Mouse (Mus musculus) right cerebral cortex, postnatal 14 days (tissue): ENCODE results near the gene Poc1a.

Source experiments
- DNase-seq: peaks from one replicate; pipeline ENCODE4 v3.0.0; 2022

Gene Poc1a

DNA sequence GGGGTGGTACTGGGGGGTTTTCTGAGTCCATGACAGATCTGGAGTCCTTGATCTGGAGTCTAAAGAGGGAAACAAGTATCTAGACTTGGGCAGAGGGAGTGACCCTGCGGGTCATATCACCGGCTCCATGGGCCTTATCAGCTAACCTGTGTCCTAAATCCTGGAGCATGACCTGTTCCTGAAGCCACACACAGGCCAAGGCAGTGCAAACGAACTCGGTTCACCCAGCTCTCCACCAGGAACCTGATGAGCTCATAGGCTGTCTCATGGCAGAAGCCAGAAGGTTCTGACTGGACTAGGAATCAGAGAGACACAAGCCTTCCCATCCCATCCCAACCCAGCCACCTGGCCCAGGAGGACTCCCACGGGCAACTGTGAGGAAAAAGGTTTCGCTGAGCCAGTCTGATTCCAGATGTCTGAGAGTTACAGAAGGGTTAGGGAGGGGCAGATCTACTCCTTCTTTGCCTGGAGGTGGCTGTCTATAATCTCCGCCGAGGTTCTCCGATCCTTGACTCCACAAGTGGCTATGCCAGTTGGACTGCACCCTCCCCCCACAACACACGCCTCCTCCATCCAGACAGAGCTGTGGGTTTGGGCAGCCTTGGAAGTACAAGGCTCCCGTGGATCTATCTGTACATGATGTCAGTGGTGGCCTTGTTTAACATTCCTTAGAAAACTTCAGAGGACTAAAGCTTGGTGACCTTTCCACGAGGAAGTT lies 15.3 kb upstream of the Poc1a start:
- no peak for DNase-seq

DNA sequence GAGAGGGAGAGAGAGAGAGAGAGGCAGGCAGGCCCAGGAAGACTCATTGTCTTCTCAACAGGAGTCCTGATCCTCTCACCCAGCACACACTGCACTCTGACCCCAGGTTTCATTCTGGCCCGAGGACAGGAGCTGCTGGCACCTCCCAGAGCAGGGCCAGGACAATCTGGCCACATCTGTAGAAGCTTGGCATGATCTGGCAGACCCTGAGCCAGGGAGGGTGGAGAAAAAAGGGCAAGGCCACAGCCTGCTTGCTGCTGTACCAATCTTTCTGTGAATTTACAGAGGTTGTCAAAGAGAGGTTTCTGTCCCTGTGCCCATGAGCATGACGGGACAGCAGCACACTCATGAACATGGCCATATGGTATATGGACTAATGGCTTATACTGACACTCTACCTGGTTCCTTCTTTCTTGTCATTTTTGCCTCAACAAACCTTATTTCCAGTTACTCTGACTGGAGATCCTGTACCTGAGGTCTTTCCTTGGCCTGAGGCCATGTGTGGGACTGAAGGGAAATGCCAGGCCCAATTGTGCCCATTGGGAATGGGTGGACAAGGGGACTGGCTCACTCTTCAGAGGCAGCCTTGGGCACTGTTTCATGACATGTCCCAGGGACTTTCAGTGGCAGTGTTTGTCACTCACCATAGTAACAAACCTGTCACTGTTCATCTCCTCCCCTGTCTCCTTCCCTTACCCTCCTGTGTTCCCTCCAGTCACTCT lies 13.8 kb upstream of the Poc1a start:
- no peak for DNase-seq

DNA sequence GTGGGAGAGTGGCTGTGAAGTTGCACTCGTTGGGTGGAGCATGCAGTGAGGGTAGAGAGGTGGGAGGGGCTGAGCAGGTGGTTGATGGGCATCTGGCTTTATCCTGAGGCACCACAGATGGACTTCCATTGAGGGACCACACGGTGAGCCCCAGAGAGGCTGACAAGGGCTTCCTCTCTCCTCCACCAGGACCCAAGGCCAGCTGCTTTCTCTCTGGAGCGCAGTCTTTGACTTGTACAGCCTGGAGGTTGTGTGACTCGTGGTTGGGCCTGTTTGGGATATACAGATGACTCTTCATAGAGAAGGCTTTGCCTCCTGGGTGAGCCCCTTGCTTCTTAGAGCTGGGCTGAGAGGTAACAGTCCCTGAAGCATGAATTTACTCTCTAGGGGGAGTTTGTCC lies 12.4 kb upstream of the Poc1a start:
- no peak for DNase-seq

DNA sequence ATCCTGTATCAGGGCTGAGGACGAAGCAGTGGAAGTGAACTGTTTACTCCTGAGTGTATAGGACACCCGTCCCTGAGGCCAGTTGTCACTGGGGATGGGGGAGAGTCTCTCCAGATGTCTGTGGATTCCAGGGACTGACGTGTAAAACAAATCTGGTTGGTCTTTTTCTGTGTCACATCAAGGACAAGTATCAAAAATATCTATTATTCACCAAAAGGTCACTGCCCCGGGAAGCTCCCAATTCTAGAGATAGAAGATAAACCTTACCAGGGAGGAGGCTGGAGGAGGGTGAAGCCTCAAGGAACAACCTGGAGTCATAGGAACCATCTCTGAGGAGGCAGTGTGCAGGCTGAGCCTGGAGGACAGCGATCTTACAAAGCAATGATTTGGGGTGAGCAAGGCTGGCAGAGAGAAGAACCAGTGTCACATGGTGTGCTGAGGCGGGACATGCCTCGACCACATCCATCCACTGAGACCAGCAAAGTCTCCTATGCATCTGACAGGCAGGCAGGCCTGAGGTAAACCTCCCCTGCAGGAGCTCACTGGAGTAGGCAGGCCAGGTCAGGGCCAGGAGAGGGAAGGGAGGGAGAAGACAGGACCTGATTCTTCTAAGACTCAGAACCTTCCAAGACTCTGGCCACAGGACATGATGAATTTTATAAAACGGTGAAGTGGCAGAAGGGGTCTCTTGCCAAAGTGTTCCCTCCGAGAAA lies 11.6 kb upstream of the Poc1a start:
- DNase-seq, result no peak

DNA sequence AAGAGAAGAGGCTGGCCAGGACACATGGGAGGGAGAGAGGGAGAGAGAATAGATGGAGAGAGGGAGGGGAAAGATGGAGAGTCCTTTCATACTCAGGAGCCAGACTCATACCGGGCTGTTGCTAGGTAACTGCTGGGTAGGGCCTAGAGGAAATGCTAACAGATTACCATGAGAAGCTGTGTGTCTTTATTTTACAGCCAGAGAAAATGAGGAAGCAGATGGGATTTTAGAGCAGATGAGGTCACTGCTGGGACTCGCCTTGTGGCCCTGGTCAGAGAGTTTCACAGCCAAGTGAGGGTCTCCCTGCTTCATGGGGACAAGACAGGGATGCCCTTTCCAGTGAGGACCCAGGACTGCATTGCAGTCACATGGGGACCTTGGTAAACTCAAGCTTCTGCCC lies 11.0 kb upstream of the Poc1a start:
- no peak for DNase-seq

DNA sequence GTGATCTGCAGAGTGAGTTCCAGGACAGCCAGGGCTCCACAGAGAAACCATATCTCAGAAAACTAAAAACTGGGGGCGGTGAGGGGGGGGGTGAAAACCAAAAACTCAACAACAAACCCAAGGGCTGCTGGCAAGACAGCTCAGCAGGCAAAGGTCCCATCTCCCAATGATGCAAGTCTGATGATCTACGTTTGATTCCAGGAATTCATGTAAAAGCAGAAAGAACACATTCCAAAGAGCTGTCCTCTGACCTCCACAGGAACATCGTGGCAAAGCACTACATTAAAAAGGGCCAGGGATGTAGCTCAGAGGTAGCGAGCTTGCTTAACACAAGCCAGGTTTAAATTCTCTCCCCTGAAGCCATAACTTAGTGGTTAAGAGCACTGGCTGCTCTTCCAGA lies 10.2 kb upstream of the Poc1a start:
- no peak for DNase-seq

DNA sequence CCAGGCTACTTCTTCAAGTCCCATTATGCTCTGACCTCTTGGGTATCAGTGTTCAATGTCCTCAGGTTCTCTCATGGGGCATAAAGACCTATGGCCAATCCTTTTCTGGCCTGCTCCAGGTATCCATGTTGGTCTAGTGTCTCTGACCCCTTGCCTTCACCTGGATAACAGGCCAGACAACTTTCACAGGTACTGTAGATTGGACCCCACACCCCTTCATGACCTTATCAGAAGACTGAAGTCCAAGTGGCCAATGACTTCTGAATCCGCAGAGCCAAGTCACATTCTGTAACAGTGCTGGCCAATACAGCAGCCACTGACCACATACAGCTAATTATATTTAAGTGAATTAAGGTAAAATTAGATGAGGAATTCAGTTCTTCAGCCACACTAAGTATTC lies 8.6 kb upstream of the Poc1a start:
- no peak for DNase-seq

DNA sequence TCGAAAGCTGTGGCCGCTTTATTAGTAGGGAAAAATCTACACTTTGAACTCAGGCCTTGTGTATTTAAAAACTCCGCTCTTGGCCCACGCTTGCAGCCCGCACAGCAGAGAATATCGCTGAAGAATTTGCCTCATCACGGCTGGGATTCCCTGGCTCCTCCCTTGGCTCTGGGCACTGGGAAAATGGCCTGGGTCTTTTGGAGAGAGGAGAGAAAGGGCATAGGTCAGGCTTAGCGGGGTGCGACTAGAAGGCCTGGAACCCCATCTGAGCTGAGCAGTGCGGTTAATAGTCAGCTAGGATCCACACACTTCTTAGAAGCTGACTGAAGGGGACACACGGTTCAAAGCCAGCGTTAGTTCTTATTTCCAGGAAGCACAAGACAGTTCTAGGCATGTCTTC lies 7.6 kb upstream of the Poc1a start:
- no peak for DNase-seq

DNA sequence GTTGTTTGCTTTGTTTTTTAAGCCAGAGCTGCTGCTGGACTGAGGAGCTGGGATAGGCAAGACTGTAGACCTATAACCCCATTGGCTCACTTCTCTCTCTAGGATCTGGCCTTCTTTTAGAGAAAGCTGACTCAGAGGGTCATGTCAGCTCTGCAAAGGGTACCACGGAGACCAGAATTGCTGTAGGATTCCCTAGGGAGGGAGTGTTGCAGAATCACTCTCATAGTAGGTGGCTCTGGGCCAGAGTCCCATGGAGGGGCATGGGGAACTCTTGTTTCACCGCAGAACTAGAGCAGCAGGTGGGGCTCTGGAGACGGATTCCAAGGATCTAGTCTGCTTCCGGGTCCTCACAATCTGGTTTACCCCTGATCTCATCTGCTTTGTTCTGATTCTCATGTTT lies 7.1 kb upstream of the Poc1a start:
- DNase-seq, result no peak

DNA sequence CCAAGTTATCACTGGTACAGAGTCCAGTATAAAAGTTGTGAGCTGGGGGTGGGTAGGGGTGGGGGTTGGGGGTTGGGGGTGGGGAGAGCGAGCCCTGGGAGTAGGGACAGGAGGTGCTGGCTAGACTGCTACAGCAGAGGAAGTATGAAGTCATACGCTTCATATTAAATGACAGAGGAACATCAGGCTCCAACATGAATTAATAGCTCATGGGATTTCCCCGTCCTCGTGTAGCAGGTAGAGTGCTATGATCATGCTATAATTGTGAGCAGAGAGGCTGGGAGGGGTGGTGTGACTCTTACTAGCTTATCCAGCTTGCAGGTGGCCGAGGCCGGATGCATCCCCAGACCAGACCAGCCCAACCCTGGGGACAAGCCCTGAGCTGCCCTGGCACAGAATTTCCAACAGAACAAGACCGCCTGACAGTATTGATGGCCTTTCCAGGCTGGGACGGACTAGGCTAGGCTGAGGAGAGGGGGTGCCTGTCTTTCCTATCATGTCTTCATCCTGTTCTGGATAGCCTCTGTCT lies 6.1 kb upstream of the Poc1a start:
- no peak for DNase-seq

DNA sequence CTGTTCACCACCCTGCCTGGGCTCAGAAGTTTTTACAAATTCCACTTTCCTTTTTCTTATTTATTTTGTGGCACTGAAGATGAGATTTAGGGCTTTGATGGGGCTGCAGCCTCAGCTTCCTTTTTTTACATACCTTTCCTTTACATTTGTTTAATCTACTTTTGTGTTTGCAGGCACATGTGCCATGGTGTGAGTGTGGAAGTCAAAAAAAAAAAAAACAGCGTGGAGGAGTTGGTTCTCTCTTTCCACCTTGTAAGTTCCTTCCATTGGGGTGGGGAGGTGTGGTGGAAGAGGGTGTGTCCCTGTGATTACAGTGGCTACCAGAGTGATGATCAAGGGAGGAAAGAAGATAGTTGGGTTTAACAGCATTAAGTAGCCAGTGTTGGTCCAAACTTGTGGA lies 5.1 kb upstream of the Poc1a start:
- no peak for DNase-seq

DNA sequence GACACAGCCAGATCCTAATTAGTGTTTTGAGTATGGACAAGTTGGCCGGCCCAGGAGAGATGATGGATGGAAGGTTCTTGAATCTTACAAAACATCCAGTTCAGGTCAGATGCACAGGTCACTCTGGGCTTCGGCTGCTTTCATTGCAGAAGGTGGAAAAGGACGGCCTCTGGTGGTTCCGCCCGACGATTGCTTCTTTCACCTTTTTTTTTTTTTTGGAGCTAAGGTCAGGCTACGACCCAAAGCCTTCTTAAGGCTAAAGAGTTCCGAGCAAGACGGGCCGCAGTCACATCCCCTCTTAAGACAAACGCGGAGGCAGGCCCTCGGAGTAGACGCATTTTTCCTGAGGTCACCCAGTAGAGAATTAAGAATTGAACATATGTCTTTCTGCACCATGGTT lies 475 bp upstream of the Poc1a start:
- no peak for DNase-seq

DNA sequence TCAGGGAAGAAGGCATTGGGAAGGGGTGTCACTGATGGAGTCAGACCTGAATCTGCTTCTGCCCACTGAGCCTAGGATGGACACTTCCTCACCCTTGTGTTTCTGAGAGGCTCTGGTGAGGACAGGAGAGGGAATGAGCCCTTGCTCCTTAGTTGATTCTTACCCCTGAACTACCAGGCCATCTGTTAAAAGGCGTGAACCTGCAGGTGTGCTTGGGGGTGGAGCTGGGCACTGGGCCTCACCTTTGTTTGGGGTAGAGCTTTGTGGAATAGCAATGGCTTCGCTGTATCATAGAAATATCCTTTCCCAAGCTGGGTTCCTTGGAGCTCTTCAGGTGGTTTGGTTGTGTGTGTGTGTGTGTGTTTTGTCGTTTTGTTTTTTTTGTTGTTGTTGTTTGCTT lies 1.2 kb downstream of the Poc1a start:
- no peak for DNase-seq

DNA sequence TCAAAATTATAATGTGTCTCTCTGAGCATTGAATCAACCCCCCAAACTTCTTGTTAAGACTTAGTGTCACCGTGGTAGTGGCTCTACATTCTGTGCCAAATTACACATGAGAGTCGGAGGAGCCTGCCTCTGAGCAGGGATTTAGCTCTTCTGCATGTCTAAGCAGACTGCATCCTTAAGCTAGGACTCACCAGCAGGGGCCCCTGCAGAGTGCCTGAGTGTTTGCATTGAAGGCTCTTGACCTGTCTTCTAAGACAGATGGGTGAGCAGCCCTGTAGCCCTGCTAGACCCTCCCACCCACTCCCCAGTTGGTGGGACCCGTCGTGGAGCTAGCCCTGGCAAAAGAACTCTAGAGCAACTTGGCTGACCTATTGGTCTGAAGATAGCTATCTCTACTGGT lies 6.3 kb downstream of the Poc1a start:
- no peak for DNase-seq

DNA sequence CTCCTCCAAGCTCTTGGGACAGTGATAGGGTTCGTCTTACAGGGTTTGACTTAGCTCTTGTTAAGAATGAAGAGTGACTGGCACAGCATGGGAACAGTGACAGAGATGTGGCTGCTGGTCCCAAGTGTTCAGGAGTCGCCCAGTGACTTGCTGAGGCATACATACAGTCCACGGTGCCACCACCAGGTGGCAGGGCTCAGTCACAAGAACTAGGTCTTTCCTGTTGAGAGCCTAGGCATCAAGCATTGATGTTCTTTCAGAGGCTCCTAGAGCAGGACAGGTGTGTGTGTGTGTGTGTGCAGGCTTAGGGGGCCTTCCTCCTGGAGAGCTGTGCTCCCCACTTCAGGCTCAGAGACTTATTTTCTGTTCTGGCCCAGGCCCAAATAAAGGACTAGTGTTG lies 8.0 kb downstream of the Poc1a start:
- peak; percentile 91 for DNase-seq

DNA sequence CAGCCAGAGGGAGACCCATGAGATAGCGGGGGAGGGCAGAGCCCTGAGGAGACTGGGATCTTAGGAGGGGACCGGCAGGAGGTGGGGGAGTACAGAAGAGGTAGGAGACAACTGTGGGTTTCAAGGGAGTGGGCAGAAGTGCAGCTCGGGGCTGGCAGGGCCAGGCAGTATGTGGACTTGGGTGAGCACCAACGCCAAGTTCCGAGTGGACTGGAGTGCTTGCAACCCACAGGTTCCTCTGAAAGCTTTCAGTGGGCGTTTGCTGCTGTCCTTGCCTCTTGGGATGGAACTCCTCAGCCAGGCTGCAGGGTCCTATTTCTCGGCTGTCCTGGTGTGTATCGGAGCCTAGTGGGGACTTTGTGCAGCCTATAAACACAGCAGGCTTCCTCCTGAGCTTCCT lies 9.0 kb downstream of the Poc1a start:
- no peak for DNase-seq

DNA sequence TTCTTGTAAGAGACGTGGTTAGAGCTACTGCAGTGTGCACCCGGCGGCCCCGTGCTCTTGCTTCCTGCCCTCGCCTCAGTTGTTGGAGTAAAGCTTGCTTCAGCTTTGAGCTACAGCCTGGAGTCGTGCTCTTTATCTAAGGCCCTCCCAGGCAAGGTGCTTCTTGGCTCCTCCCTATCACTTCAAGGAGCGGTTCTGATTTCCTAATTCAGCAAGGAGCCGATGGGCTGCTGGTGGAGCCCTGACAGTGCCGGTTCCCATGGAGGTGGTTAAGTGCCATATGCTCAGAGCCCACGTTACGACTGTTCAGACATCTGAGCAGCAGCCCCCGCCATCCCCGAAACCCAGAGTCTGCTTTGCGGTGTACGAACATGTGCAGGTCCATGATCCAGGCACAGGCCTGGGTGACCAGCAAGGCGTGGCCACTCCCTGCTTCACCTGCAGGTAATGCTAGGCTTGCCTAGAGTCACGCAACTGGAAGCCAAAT lies 9.8 kb downstream of the Poc1a start:
- DNase-seq, result peak; percentile 67

DNA sequence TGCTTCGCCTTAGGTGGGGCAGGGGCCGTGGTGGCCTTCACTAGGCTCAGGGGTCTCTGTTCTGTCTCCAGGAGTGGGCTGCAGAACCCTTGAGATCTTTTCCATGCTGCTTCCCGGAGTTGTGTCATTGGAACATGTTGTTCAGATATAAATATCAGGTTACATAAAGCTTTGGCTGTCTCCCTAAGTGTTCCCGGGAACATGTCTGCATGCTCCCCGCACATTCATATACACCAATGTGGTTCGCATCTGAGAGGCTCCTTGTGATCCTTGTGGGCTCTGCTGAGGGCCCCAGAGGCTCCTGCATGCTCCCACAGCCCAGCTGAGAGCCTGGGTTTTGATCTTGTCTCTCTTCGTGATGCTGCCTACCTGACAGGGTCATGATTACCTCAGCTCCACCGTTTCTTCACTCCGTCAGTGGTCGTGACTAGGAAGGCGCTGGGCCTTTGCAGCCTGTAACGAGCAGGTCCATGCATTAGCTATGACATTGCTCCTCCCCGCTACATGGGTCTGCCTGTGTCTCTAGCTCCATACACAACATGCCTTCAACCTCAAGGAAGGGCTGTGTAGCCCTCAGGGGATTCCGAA lies 12.8 kb downstream of the Poc1a start:
- DNase-seq, result no peak

DNA sequence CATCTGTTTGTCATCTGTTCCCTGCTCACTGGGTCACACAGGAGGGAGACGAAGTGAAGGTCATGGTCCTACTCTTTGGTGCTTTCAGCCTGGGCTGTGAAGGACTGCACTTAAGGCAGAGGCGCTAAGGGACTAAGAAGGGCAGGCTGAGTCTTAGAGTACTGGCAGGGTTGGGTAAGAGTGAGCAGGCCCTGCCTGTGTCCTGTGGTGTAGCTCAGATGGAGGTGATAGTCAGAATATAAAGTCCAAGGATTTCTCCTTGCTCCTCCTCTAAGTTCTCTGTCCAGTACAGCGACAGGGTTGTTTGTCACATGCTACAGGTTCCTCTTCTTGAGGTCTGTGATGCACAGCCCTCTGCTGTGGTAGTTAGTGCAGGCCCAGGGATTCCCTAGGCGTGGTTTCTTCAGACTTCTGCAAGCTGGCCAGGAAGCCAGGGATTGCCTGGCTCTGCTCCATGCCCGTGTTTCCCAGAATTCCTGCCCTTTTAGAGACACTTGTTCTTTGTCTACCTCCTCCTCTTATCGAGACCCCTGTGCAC lies 15.8 kb downstream of the Poc1a start:
- no peak for DNase-seq

DNA sequence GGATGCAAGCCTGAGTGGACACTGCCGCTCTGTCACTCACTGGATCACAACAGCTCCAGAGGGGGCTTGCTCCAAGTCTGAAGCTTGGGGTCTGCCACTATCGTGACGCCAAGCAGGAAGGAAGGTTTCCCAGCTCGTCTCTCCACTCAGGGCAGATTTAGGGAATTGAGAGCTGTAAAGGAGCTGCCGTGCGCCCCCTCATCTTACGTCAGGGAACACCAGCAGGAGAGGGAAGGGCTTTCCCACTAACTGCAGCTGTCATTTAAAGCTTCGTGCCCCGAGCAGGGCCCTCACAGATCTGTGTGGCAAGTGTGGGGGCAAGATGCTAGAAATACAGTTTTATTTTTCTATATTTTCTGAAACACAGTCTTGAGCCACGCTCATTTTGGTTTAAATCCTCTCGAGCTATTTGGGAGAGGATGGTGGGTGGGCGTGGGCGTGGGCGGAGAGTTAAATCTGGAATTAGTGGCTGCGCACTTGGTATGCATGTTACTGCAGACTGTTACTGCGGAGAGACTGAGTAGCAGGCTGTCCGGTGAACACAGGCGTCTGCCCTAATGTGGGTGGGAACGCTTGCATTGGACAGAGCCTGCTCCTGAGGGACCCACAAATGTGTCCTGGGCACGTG lies 19.4 kb downstream of the Poc1a start:
- peak; percentile 87 for DNase-seq

DNA sequence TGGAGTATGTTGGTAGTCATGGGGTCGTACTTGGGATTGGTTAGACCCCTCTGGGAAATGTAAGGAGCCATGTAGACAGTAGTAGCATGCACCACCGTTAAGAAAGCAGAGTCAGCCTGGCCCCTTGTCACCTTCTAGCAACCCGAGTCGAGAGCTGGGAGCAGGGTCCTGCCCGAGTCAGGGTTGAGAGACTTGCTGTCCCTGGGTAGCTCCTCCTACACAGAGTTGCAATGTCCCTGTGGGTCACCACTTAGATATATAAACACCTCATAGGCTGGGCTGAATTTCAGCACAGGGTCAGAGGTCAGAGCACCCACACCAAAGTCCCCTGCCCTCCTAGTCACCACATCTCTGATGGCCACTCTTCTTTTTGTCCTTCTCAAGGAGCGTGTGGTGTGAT lies 20.1 kb downstream of the Poc1a start:
- no peak for DNase-seq

DNA sequence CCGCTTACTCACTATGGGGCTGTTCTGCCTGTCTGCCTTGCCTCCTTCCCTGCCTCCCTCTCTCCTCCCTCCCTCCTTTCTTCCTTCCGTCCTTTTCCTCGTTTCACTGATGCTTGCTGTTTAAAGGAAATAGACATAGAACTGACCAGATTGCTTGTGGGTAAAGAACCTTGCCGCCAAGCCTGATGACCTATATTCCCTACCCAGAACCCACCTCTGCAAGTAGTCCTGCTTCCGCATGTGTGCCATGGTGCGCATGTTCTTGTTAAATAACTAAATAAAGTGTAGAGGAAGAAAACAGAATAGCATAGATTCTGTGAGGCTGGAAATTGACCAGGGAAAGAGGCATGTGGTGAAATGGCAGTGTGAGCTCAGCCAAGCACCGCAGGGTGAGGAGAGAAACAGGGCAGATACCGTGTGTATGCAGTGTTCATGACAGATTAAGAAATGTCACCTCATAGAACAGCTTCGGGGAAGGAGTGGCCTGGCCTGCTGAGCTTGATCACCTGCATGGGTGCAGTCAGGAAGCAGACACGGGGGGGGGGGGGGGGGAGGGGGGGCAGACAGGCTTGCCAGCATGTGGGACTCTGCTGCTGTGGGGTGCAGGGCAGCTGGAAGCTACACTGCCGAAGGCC lies 20.7 kb downstream of the Poc1a start:
- no peak for DNase-seq
